Mouse (Mus musculus) liver, embryonic 16.5 days (tissue): ENCODE results near the gene Zgpat. TPM values are rescaled to one million over a fixed set of nuclear protein-coding genes. Genes with fewer than 3 reads are reported as not detected.
A peak's percentile ranks its signal among the peaks of the same experiment; 100 is the strongest.

ENCODE experiments used
- ATAC-seq: fragments of 200-750 bp; cut with Nextera tagmentation; 2 replicates; pipeline ENCODE4 v1.8.0; 2017; ENCODE audit warnings: low read depth, mild to moderate bottlenecking, moderate number of reproducible peaks, moderate library complexity
- H3K27ac ChIP-seq: fragments of 300-500 bp; sonication (generic); 2 replicates; pipeline ENCODE4 v1.5.1; 2014; ENCODE audit warnings: mild to moderate bottlenecking, low read length
- H3K27me3 ChIP-seq: fragments of 300-500 bp; sonication (generic); 2 replicates; pipeline ENCODE4 v1.6.1; 2014; ENCODE audit warnings: low read depth, low read length, mixed read lengths; ENCODE audit not compliant: control insufficient read depth, insufficient read depth
- H3K36me3 ChIP-seq: fragments of 300-500 bp; sonication (generic); 2 replicates; pipeline ENCODE4 v1.6.1; 2014; ENCODE audit warnings: mild to moderate bottlenecking; ENCODE audit not compliant: control insufficient read depth, insufficient read depth
- H3K4me1 ChIP-seq: fragments of 300-500 bp; sonication (generic); 2 replicates; pipeline ENCODE4 v1.6.1; 2014; ENCODE audit warnings: low read depth, low read length, mixed read lengths; ENCODE audit not compliant: control insufficient read depth
- H3K4me2 ChIP-seq: fragments of 300-500 bp; sonication (generic); 2 replicates; pipeline ENCODE4 v1.6.1; 2014; ENCODE audit warnings: low read depth, low read length, mixed read lengths
- H3K4me3 ChIP-seq: fragments of 300-500 bp; sonication (generic); 2 replicates; pipeline ENCODE4 v1.5.1; 2014; ENCODE audit warnings: low read depth, mild to moderate bottlenecking, low read length
- H3K9ac ChIP-seq: fragments of 300-500 bp; sonication (generic); 2 replicates; pipeline ENCODE4 v1.6.1; 2014; ENCODE audit warnings: low read depth, low read length
- H3K9me3 ChIP-seq: fragments of 300-500 bp; sonication (generic); replicated peaks from 2 replicates; pipeline ENCODE4 v1.6.1; 2016; ENCODE audit warnings: low read length; ENCODE audit not compliant: control insufficient read depth
- WGBS: fragments of 180-500 bp; shearing (Covaris S2); extraction: QIAGEN DNeasy Blood & Tissue Kit; methylation state at CpG from one replicate; pipeline ENCODE4 v1.1.7; 2014; ENCODE audit not compliant: insufficient replicate concordance; 5-methylcytosine and 5-hydroxymethylcytosine counted together
- polyA plus RNA-seq: library from polyadenylated mRNA; unstranded; fragments of >200 nt; fragmentation: Nextera tagmentation; extraction: Ambion mirVana; gene quantifications from 2 replicates; pipeline ENCODE4 v1.2.1, GENCODE M21; 2015

Gene Zgpat
- polyA plus RNA-seq, 1 experiment from 2014 or later, result 10.5 TPM

GRCm38 (mm10) chr2:181413141-181413540 is 48.4 kb downstream of the Zgpat start:
- Histone ChIP-seq H3K9me3 (no peaks in the 10 kb centered on the region), H3K4me2 (no peak overlapping the region), H3K9ac (no peak overlapping the region), H3K27ac (no peak overlapping the region), H3K4me1 (peaks cover 4% of the 10 kb centered on the region), H3K4me3 (no peak overlapping the region), H3K36me3 (no peaks in the 10 kb centered on the region), H3K27me3 (no peaks in the 10 kb centered on the region)
- ATAC-seq, result no peak
- 53% methylated on average over 2 of the region's 2 CpGs for WGBS

- peaks cover 32% of the 10 kb centered on the region for H3K4me1 ChIP-seq
- WGBS, result 49% methylated on average over 3 of the region's 3 CpGs
- no peaks in the 10 kb centered on the region for H3K9me3 ChIP-seq
- H3K4me3 ChIP-seq, result no peak overlapping the region
- H3K4me2 ChIP-seq, result no peak overlapping the region
- no peaks in the 10 kb centered on the region for H3K36me3 ChIP-seq
- no peak overlapping the region for H3K9ac ChIP-seq
- ATAC-seq, result no peak
- no peaks in the 10 kb centered on the region for H3K27me3 ChIP-seq
- no peak overlapping the region for H3K27ac ChIP-seq
These were observed 51.2 kb downstream of the Zgpat start for GRCm38 (mm10) chr2:181415945-181416344.

GRCm38 (mm10) chr2:181419359-181419758 is 54.6 kb downstream of the Zgpat start:
- no peak overlapping the region for H3K9ac ChIP-seq
- H3K27ac ChIP-seq, result peak overlapping the region; percentile 52; the same call in 1 of the 2 replicates
- no peaks in the 10 kb centered on the region for H3K9me3 ChIP-seq
- peaks cover 10% of the 10 kb centered on the region for H3K36me3 ChIP-seq
- peak; percentile 81 for ATAC-seq
- H3K4me2 ChIP-seq, result peak overlapping the region; percentile 34
- H3K4me1 ChIP-seq, result peaks cover 52% of the 10 kb centered on the region
- H3K27me3 ChIP-seq, result no peaks in the 10 kb centered on the region
- no peak overlapping the region for H3K4me3 ChIP-seq
- 18% methylated on average over 7 of the region's 7 CpGs for WGBS

GRCm38 (mm10) chr2:181420426-181420825 is 55.7 kb downstream of the Zgpat start:
- Histone ChIP-seq H3K27me3 (no peaks in the 10 kb centered on the region), H3K9me3 (no peaks in the 10 kb centered on the region), H3K27ac (peak overlapping the region; percentile 62), H3K4me2 (peak overlapping the region; percentile 34), H3K4me1 (peaks cover 56% of the 10 kb centered on the region), H3K9ac (no peak overlapping the region), H3K36me3 (peaks cover 10% of the 10 kb centered on the region), H3K4me3 (no peak overlapping the region)
- 24% methylated on average over 4 of the region's 4 CpGs for WGBS
- ATAC-seq, result peak; percentile 42

GRCm38 (mm10) chr2:181420903-181421638 is 56.3 kb downstream of the Zgpat start:
- peaks cover 56% of the 10 kb centered on the region for H3K4me1 ChIP-seq
- H3K27me3 ChIP-seq, result no peaks in the 10 kb centered on the region
- peaks cover 10% of the 10 kb centered on the region for H3K36me3 ChIP-seq
- H3K4me2 ChIP-seq, result peak overlapping the region; percentile 34
- H3K27ac ChIP-seq, result peak overlapping the region; percentile 62
- no peak overlapping the region for H3K9ac ChIP-seq
- no peak overlapping the region for H3K4me3 ChIP-seq
- H3K9me3 ChIP-seq, result no peaks in the 10 kb centered on the region
- peak; percentile 83 for ATAC-seq
- 34% methylated on average over 4 of the region's 4 CpGs for WGBS

GRCm38 (mm10) chr2:181423834-181424233 is 59.1 kb downstream of the Zgpat start:
- peaks cover 10% of the 10 kb centered on the region for H3K36me3 ChIP-seq
- 87% methylated on average over 9 of the region's 9 CpGs for WGBS
- H3K4me1 ChIP-seq, result peaks cover 46% of the 10 kb centered on the region
- no peak overlapping the region for H3K4me3 ChIP-seq
- no peaks in the 10 kb centered on the region for H3K27me3 ChIP-seq
- H3K4me2 ChIP-seq, result no peak overlapping the region
- H3K9me3 ChIP-seq, result no peaks in the 10 kb centered on the region
- H3K9ac ChIP-seq, result no peak overlapping the region
- no peak for ATAC-seq
- no peak overlapping the region for H3K27ac ChIP-seq

Other genes starting within 250 kb of the Zgpat start
- 0.16 and 0.32 TPM in 2 replicates for gene Kcnq2, start 229.6 kb upstream of the Zgpat start, polyA plus RNA-seq
- gene Eef1a2, start 207.9 kb upstream of the Zgpat start, polyA plus RNA-seq, result not detected in 2 replicates
- 92.7 and 94.4 TPM in 2 replicates for gene Ppdpf, start 177.7 kb upstream of the Zgpat start, polyA plus RNA-seq
- 0.15 and 0.27 TPM in 2 replicates for gene Ptk6, start 162.1 kb upstream of the Zgpat start, polyA plus RNA-seq
- gene Srms, start 151.7 kb upstream of the Zgpat start, polyA plus RNA-seq, result 0.51 and 0.54 TPM in 2 replicates
- 0.15 and 0.33 TPM in 2 replicates for gene Fndc11, start 144.9 kb upstream of the Zgpat start, polyA plus RNA-seq
- 2.6 and 3.2 TPM in 2 replicates for gene Helz2, start 122.9 kb upstream of the Zgpat start, polyA plus RNA-seq
- gene Gmeb2, start 76.9 kb upstream of the Zgpat start, polyA plus RNA-seq, result 9.4 and 9.8 TPM in 2 replicates
- 0.08 and 0.32 TPM in 2 replicates for gene Stmn3, start 50.4 kb upstream of the Zgpat start, polyA plus RNA-seq
- gene Rtel1, start 45.2 kb upstream of the Zgpat start, polyA plus RNA-seq, result 19.7 and 21.0 TPM in 2 replicates
- gene Arfrp1, start 476 bp downstream of the Zgpat start, polyA plus RNA-seq, result 17.1 and 20.7 TPM in 2 replicates
- gene Lime1, start 15.2 kb downstream of the Zgpat start, polyA plus RNA-seq, result 4.7 and 6.3 TPM in 2 replicates
- 7.0 and 7.5 TPM in 2 replicates for gene Zbtb46, start 94.5 kb downstream of the Zgpat start, polyA plus RNA-seq
- gene Abhd16b, start 128.3 kb downstream of the Zgpat start, polyA plus RNA-seq, result 0.09 TPM in 1 of 2 replicates, not detected in the other
- 62.7 and 69.3 TPM in 2 replicates for gene Tpd52l2, start 132.2 kb downstream of the Zgpat start, polyA plus RNA-seq
- 26.4 and 27.3 TPM in 2 replicates for gene Dnajc5, start 155.6 kb downstream of the Zgpat start, polyA plus RNA-seq
- 21.0 and 23.6 TPM in 2 replicates for gene Uckl1, start 220.0 kb downstream of the Zgpat start, polyA plus RNA-seq
- gene Prpf6, start 226.9 kb downstream of the Zgpat start, polyA plus RNA-seq, result 24.2 and 25.0 TPM in 2 replicates
- gene Zfp512b, start 227.9 kb downstream of the Zgpat start, polyA plus RNA-seq, result 6.2 and 7.6 TPM in 2 replicates
- gene Samd10, start 234.3 kb downstream of the Zgpat start, polyA plus RNA-seq, result 1.7 and 2.3 TPM in 2 replicates